Mouse (Mus musculus) layer of hippocampus, postnatal 36 days (tissue): ENCODE results near the gene Tmem151b. TPM values are rescaled to one million over a fixed set of nuclear protein-coding genes. Genes with fewer than 3 reads are reported as not detected.

ENCODE experiments used
- DNase-seq, 2 experiments: peaks; one replicate each; pipeline ENCODE4 v3.0.0; 2022
- total RNA-seq, 2 experiments: library from RNA; stranded (reverse); gene quantifications; 2 replicates each; pipeline ENCODE4 v1.2.3; 2021

Tmem151b gene
- total RNA-seq, 2 experiments from 2014 or later, result 106 to 112 TPM

DNA sequence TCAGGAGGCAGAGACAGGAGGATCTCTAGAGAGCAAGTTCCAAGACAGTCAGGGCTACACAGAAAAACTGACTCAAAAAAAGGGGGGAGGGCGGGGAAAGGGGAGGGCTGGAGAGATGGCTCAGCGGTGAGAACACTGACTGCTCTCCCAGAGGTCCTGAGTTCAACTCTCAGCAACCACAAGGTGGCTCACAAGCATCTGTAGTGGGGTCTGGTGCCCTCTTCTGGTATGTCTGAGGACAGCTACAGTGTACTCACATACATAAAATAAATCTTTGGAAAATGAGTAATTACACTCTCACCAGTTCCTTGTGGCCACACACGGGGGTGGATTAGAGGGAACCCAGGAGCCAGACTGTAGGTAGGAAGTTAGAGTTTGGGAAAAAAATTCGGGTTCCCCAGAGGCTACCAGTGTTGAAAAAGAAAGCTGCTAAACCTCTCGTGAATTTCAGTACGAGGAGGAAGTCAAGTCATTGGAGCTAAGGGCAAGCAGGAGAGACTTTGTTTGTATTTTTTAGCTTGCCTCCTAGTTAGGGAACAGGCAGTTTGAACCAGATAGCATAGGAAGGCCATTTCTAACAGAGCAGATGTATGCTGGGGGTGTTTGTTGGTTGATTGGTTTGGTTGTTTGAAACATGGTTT, 33.4 kb upstream of the Tmem151b start:
- DNase-seq, result no peak

DNA sequence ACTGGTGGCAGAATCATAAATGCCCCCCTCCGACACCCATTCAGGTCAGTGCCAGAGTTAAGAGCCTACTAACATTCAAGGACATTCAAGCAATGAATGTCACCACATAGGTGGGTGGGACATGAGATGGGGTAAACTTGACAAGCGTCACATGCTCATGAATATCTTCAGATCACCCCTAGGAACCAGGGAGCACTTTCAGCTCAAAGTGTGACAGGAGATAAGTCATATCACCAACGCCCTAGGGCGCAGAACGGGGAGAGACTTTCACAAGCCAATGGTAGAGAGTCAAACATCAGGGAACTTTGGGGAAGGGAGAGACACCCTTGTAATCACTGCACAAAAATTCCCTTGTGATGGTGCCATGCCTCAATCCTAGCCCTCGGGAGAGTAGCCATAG, 32.7 kb upstream of the Tmem151b start:
- no peak for DNase-seq

- DNase-seq, result peak in 1 of 2 experiments; percentile 59
Measured at GRCm38 (mm10) chr17:45581567-45581983, 32.1 kb upstream of the Tmem151b start.

DNA sequence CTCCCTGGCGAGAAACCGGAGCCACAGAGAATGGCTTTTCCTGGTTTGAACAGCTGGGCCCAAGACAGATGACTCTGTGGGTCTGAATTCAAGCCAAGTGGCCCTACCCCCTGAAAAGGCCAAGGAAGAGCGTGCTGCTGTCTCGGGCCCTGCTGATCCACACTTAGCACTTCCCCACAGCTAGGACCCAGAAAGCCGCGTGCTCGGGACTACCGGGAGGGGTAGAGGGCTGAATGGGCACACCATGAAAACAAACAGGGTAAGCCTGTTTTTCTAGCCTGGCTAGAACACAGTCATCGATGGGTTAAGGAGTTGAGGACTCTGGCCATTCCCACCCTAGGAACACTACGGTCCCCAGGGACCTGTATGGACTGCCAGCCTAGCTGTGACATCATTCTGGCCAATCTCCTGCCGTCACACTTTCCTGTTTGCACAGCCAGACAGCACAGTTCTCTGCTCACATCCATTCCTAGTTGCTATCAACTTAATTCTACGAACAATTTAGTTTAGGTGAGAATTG, 31.5 kb upstream of the Tmem151b start:
- no peak for DNase-seq

DNA sequence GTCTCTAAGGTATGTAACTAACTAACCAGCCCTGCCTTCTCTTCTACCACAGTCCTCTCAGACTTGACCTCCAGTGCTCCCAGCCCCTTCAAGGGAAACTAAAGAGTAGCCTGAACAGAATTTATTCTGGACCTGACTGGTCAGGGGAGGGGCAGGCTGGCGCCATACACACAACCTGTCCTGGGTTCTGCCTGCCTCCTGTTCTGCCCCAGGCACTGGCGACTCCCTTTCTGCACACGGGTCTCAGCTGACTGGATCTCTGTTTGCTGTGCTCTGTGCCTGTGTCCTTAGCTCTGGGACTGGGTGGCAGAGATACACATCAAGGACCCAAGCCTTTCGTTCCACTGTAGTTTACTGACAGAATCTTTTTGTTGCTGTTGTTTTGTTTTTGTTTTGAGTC, 30.1 kb upstream of the Tmem151b start:
- DNase-seq, result no peak

DNA sequence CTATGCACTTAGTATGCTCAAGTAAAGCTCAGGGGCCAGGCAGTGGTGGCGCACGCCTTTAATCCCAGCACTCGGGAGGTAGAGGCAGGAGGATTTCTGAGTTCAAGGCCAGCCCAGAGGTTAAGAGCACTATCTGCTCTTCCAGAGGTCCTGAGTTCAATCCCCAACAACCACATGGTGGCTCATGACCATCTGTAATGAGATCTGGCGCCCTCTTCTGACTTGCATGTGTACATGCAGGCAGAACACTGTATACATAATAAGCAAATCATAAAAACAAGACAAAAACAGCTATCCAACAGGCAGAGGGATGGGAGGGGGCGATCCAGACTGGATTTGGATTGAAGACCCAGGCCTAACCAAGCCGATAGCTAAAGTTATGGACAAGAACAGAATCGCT, 29.4 kb upstream of the Tmem151b start:
- DNase-seq, result no peak

DNA sequence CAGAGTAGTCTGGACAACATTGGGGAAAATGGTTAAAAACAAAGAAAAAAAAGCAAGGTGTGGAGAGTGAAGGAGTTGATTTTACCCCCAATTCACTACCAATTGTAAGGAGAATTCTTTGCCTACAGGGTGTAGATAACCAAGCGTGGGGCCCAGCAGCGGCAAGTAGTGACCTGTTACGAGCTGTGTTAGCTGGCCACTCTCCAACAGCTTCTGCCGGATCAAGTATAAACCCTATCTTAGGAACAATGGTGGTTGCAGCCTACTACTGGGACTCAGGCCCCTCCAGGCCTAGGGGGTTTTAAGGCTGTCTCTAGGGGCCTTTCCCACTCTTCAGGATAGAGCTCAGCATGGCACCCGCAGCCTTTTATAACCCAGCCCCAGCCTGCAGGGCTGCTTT, 28.8 kb upstream of the Tmem151b start:
- no peak for DNase-seq

- DNase-seq, result no peak
Measured at GRCm38 (mm10) chr17:45575123-45575897, 25.8 kb upstream of the Tmem151b start.

GRCm38 (mm10) chr17:45574129-45574761, 24.8 kb upstream of the Tmem151b start:
- peak; percentile 88 to 90 for DNase-seq

DNA sequence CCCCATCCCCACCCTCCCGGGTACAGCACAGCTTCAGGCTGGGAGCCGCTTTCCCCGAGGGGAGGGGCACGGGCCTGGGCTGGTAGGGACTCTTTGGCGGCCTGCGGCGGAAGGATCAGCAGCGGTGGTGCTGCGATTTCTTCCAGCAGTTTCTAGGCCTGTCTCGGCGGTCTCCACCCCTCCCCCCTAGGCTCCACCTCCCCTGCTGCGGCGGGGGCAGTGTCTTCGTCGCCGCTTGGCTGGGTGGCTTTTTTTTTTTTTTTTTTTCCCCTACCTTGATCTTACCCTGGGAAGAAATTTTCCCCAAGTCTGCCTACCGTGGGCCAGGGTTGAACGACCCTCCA, 24.3 kb upstream of the Tmem151b start:
- peak; percentile 96 to 97 for DNase-seq

GRCm38 (mm10) chr17:45573087-45573779, 23.8 kb upstream of the Tmem151b start, which contains the start of gene Hsp90ab1:
Gene Hsp90ab1 (minus strand): TSS chr17:45573271.
- DNase-seq, result peak; percentile 99 to 100

GRCm38 (mm10) chr17:45572103-45573086, 22.9 kb upstream of the Tmem151b start:
- DNase-seq, result peak; percentile 78 to 82

GRCm38 (mm10) chr17:45569999-45570398, 20.5 kb upstream of the Tmem151b start:
- DNase-seq, result no peak

DNA sequence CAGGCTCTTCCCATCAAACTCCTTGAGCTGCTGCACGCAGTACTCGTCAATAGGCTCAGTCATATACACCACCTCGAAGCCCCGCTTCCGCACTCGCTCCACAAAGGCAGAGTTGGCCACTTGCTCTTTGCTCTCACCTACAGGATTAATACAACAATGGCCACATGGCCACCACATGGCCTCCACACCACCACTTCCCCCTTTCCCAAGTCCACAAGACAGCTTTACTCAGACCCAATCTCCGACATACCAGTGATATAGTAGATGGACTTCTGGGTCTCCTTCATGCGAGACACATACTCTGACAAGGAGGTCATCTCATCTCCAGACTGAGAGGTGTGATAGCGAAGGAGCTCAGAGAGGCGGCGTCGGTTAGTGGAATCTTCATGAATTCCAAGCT, 19.5 kb upstream of the Tmem151b start:
- no peak for DNase-seq

DNA sequence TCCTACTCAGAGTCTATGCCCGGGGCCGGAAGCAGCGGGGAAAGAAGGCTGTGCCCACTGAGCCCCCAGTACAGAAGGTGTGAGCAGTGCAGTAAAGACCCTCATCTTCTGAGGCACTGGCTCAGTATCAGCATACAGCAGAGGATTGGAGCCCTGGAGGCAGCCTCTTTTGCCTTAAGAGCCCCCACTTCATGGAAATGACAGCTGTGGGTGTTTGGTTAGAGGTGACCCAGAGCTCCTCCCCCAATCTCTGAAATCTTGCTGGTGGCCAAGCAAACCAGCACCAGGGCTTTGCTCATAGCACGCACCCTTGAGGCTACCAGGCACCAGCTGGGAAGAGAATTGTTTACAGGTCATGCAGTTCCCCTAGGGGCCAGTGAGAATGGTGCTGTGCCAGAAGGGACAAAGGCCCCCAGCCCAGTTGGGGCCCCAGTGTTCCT, 17.7 kb upstream of the Tmem151b start:
- DNase-seq, result no peak

DNA sequence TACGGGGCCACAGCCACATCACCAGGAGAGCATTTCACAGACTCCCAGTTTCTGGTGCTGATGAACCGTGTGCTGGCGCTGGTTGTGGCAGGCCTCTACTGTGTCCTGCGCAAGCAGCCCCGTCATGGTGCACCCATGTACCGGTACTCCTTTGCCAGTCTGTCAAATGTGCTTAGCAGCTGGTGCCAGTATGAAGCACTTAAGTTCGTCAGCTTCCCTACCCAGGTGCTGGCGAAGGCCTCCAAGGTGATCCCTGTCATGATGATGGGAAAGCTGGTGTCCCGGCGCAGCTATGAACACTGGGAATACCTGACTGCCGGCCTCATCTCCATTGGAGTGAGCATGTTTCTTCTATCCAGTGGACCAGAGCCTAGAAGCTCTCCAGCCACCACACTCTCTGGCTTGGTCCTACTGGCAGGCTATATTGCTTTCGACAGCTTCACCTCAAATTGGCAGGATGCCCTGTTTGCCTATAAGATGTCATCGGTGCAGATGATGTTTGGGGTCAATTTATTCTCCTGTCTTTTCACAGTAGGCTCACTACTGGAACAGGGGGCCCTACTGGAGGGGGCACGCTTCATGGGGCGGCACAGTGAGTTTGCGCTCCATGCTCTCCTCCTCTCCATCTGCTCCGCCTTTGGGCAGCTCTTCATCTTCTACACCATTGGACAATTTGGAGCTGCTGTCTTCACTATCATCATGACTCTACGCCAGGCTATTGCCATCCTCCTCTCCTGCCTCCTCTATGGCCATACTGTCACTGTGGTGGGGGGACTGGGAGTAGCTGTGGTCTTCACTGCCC, 17.1 kb upstream of the Tmem151b start:
- DNase-seq, result no peak

- DNase-seq, result no peak
Measured at GRCm38 (mm10) chr17:45566031-45566359, 16.5 kb upstream of the Tmem151b start.

GRCm38 (mm10) chr17:45565103-45565502, 15.6 kb upstream of the Tmem151b start:
- DNase-seq, result no peak

- no peak for DNase-seq
Measured at GRCm38 (mm10) chr17:45564531-45565084, 15.1 kb upstream of the Tmem151b start.
